Mouse (Mus musculus) liver, postnatal 0 days (tissue): ENCODE results near the gene 3110082I17Rik.

Source experiments
- CTCF ChIP-seq: sonication (generic); IDR thresholded peaks from 2 replicates; pipeline ENCODE4 v1.5.1; 2016; ENCODE audit warnings: antibody characterized with exemption, low read depth
- EP300 ChIP-seq: IDR thresholded peaks from 2 replicates; pipeline ENCODE4 v1.6.1; 2016; ENCODE audit warnings: antibody characterized with exemption, low read depth, mild to moderate bottlenecking

- TF ChIP-seq CTCF = no peak
- no peak for TF ChIP-seq EP300
Observed at GRCm38 (mm10) chr5:139410056-139410455, 50.3 kb downstream of the 3110082I17Rik start.
